Mouse (Mus musculus) adrenal gland, adult 8-10 months (tissue): Measurements from ENCODE around the gene F11. TPM values are rescaled to one million over a fixed set of nuclear protein-coding genes. Genes with fewer than 3 reads are reported as not detected.
A peak's percentile ranks its signal among the peaks of the same experiment; 100 is the strongest.

Source experiments
- DNase-seq: peaks from one replicate; pipeline ENCODE4 v3.0.0; 2022
- total RNA-seq, 4 experiments: library from RNA; stranded (reverse); gene quantifications; 2 replicates each; pipeline ENCODE4 v1.2.4; 2022

The F11 gene
- total RNA-seq, 4 experiments from 2014 or later, result 0.12 TPM; not detected in 3

DNA sequence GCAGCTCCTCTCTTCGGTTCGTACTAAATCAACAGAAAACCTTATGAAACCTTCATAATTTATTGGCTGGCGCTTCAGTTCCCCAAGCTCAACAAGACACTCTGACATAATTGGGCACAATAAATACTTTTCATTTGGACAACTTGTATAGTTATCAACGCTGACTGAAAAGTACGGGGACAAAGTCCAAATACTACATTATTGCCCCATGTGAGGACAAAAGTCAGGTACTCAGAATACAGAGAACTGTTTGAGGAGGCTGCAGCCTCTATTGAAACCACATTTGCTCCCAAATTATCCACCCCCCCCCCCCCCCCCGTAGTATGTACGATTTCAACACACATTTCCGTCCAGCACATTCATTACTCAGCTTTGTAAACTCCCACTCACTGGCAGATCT is 22.5 kb downstream of the F11 start:
- DNase-seq, result no peak

DNA sequence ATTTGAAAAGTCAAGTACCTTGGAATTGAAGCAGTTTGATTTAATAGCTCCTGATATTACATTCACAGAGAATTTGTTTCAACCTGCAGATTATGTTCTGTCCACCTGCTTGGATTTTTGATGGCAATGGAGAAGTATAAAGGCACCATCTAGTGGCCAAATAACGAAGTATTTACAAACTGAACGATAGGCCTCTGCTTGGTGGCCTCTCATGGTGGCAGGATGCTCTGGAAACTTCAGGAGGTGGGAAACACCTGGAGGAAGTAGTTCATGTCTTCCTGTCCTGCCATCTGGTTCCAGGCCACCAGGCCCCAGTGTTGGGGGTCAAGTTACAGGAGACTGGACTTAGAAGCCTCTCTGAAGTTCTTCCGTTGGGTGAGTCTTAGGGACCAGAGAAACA is 23.5 kb downstream of the F11 start:
- DNase-seq, result no peak

DNA sequence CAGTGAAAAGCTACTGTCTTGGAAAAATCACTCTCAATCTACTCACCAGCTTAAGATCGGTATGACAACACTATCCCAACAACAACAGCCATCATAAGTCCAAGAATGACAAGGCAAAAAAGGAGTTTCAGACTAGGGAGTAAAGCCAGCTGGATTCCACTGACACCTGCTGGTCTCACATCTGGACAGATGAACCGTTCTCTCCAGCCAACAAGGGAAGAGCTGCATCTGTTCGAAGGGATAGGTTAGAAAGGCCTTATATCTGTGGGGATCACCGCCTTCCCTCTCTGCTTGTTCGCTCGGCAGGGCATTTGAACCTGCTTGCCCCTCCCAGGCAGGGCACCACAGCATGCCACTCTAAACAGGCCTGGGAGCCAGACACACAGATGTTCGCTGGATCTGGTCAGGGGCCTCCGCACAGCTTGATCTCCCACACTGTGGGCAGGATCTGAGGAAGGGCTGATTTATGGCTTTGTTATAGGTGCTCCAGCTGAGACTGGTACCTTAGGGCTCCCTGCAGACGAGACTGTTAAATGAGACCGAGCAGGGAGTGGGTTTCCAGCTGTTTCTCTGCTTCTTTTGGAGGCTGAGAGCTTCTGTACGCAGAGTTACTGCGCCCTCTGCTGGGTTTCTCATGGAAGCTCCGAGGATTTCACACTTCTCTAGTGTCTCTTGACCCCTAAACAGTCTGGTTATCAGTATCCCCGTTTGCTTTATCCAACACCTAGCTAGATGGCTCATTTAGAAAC is 25.5 kb downstream of the F11 start:
- peak; percentile 2 for DNase-seq

DNA sequence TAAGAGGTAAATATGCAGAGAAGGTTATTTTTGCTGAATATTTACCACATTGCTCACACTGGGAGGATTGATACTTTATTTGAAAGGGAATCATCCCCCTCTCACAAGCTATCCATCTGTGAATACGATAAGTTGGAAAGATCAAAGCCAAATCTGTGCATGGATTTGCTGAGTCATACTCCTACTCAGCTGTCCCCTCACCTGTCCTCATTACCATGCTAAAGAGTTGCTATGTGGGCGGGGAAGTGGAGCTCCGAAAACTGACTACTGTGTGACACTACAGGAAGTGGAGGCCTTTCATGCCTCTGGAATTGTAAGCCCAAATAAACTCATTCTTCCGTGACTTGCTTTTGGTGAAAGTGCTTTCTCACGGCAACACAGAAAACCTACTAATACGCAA is 26.6 kb downstream of the F11 start:
- no peak for DNase-seq

- no peak for DNase-seq
Observed at GRCm38 (mm10) chr8:45233256-45233655, 28.6 kb downstream of the F11 start.

DNA sequence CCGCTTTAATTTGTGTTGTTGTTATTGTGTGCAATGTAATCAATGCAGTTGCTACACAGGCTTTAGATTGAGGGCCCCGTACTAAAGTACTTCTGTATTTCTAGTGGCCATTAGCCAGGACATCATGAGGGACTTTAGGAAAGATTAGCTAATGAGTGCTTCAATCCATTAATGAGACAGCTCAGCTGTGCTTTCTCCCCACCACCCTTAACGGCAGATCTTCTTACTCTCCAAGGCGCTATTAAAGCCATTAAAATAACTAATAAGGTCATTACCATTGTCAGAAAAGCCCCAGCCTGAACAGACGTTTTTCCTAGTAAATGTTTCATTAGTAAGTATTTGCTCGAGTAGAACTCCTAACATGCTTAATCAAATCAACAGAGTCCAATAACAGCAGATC is 59.4 kb downstream of the F11 start:
- no peak for DNase-seq

- DNase-seq, result no peak
Observed at GRCm38 (mm10) chr8:45201605-45202004, 60.2 kb downstream of the F11 start.

DNA sequence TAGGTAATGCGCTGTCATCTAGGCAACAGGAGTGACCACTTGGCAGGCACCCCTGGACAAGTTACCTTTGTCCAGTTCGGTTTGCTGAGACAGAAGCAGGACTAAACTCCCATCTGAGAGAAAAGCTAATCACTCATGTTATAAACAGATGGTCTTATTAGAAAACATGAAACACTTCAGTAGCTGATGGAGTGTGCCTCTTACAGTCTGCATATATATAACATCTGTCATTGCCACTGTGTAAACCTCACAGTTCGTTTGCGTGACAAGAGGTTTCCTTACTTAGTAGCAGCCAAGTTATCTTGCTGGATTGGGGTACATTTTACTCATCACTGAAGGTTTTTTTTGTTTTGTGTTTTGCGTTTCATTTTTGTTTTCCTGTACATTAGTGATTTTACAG is 64.5 kb downstream of the F11 start:
- no peak for DNase-seq

- DNase-seq, result no peak
Observed at GRCm38 (mm10) chr8:45195954-45196526, 65.8 kb downstream of the F11 start.

Other genes starting within 250 kb of the F11 start
- gene Mtnr1a, start 192.9 kb downstream of the F11 start, total RNA-seq, result not detected
- under 1 TPM in 3 of 4 experiments, not detected in 1; 0.06 to 0.16 (median 0.07) TPM for gene Klkb1, start 32.8 kb upstream of the F11 start, total RNA-seq
- gene Gm45753, start 46.4 kb upstream of the F11 start, total RNA-seq, result under 1 TPM in 1 of 4 experiments, not detected in 3; 0.10 TPM
- 10 to 100 TPM; 24.4 to 34.4 (median 27.8) TPM for gene Cyp4v3, start 71.2 kb upstream of the F11 start, total RNA-seq
- gene Fam149a, start 120.3 kb upstream of the F11 start, total RNA-seq, result 10 to 100 TPM; 11.4 to 13.9 (median 12.5) TPM
- 10 to 100 TPM in 2 of 4 experiments, 1 to 10 TPM in 2; 4.5 to 11.1 (median 9.4) TPM for gene Tlr3, start 149.0 kb upstream of the F11 start, total RNA-seq
- 100 to 1,000 TPM; 134 to 286 (median 185) TPM for gene Sorbs2, start 245.8 kb upstream of the F11 start, total RNA-seq